Mouse (Mus musculus): ENCODE measurements around the gene Gpr155.
A peak's percentile ranks its signal among the peaks of the same experiment; 100 is the strongest.

Gpr155 gene

DNA sequence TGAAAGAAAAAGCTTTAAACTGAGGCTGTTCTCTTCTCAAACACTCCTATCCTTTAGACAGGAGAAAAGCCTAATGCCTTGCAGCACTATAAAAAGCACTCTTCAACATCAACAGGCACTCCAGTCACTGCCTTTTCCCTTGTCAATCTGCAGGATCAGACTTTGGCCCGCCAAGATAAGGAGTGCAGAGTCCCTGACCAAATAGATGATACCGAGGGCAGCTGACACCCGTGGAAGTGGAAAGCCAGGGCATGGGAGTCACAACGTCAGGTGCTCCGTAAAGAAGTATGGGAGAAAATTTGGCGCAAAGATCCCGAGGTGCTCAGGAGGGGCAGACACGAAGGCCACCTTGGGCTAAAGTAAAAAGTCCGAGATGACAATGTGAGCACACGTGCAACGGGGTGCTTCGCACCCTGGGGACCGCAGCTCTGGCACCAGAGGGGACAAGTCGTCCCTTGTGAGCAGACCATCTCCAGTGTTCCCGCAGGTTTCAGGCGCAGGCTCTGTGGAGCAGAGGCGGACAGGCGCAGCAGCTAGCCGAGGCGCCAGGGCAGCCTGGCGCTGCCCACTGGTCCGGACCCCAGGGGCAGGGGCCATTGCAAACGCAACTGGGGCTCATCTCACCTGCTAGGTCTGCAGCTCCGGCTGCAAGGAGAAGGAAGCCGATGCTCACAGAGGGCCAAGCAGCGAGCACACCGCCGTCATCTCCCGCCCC lies 574 bp downstream of the Gpr155 start:
- DNase-seq (ENCODE audit: low read depth): peak; percentile 27

- DNase-seq (ENCODE audit: low read depth): no peak
These were observed 1.2 kb downstream of the Gpr155 start for GRCm38 (mm10) chr2:73385172-73385571.

GRCm38 (mm10) chr2:73380298-73380975 lies 5.9 kb downstream of the Gpr155 start:
- DNase-seq (ENCODE audit: low read depth): no peak

- DNase-seq (ENCODE audit: low read depth): no peak
These were observed 6.7 kb downstream of the Gpr155 start for GRCm38 (mm10) chr2:73379656-73380055.

DNA sequence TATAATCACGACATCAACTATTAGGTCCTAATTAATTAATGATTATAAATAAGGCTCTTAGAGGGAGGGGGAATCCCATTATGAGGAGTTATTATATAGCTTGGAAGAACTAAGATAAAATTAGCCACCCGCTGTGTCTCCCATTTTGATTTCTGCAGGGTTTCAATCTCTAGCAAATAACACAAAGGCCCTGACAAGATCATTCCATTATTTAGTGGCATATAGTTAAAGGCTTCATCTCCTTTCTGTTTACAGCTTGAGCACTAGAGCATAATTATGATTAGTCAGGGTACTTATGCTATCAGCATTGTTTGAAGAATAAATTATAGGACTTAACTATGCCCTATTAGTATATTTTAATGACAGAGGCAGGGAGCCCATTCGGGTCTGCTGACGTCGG lies 8.0 kb downstream of the Gpr155 start:
- no peak for DNase-seq (ENCODE audit: low read depth)

GRCm38 (mm10) chr2:73371530-73372335 lies 14.6 kb downstream of the Gpr155 start:
- no peak for DNase-seq (ENCODE audit: low read depth)

GRCm38 (mm10) chr2:73363448-73363847 lies 22.9 kb downstream of the Gpr155 start:
- no peak for DNase-seq (ENCODE audit: low read depth)

DNA sequence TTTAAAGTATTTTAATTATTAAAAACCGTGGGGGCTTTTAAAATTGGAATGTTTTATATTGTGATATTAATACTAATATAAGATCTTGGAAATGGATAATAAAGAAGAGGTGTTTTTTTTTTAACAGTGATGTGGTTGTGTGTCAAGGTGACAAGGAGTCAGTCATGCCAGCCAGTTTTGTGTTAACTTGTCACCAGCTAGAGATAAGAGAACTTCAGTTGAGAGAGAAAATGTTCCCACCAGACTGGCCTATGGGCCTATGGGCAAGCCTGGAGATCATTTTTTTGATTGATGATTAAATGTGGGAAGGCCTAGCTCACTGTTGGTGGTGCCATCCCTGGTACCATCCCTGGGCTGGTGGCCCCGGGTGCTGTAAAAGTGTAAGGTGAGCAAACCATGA lies 25.8 kb downstream of the Gpr155 start:
- DNase-seq (ENCODE audit: low read depth): no peak

DNA sequence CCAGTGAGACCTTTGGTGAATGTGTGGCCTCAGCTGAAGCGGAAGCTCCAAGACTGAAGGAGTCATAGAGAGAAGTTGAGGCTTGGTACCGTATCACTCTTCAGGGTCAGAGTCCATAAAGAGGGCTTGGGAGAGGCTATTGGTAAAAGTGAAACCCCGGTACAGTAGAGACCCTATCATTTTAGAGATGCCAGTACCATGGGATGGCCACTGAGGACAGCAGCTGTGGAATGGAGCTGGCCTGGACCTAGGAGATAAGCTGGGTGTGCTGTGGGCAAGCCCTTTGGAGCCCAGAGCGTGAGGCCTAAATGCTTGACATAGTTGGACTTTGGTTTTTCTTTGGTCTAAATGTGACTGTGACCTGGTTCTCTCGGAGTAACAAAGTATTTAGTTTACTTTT lies 26.4 kb downstream of the Gpr155 start:
- DNase-seq (ENCODE audit: low read depth): peak; percentile 48

- no peak for DNase-seq (ENCODE audit: low read depth)
These were observed 29.4 kb downstream of the Gpr155 start for GRCm38 (mm10) chr2:73357004-73357403.

DNA sequence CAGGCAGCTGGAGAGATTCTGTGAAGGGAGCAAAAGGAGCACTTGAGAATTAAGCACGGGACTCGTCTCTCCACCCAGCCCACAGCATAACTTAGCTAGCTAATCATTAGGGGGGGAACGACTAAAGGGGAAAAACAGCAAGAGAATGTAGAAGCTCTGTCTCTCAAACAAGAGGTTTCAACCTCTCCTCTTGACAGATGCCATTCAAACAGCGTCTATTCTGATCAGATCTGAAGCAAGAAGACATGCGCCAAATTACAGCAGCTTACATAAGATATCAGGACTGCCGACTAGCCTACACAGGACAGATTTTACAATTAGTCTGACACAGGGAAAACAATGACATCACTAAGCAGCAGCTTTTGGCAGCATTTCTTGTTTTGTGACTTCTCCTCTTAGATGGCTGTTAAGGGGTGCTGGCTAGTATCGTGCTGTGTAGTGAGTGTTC lies 34.4 kb downstream of the Gpr155 start:
- no peak for DNase-seq (ENCODE audit: low read depth)

DNA sequence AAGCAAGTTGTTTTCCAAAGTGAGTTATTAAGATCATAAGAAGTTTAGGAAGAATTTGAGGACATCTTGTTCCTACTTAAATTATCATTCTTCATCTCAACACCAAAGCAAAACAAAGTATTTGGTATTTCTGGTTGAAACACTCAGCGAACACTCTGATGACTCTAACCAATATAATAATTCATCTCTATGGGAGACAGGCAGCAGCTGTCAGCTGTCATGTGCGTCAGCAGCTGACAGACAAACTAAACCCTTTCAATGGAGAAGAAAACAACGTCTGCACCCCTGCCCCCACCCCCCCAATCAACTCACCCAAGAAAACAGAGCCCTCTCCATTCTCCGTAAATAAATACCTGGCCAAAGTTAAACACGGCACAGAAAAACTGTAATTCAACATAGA lies 34.9 kb downstream of the Gpr155 start:
- DNase-seq (ENCODE audit: low read depth): no peak

- no peak for DNase-seq (ENCODE audit: low read depth)
These were observed 38.2 kb downstream of the Gpr155 start for GRCm38 (mm10) chr2:73348221-73348620.

GRCm38 (mm10) chr2:73347766-73348165 lies 38.6 kb downstream of the Gpr155 start:
- DNase-seq (ENCODE audit: low read depth): no peak

DNA sequence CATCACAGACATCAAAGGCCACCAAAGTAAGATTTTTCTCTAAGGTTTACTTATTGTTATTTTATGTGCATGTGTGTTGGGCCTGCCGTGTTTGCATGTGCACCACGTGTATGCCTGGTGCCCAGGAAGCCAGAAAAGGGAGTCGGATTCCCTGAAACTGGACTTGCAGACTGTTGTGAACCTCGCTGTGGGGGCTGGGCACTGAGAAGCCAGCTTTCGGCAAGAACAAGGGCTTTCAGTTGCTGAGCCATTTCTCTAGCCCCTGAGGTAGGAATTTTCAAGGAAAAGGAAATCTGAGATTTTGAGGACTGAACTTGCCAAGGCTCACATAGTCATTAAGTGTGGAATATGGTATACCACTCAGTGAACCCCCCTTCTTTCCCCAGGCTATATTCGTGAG lies 39.2 kb downstream of the Gpr155 start:
- DNase-seq (ENCODE audit: low read depth): no peak

DNA sequence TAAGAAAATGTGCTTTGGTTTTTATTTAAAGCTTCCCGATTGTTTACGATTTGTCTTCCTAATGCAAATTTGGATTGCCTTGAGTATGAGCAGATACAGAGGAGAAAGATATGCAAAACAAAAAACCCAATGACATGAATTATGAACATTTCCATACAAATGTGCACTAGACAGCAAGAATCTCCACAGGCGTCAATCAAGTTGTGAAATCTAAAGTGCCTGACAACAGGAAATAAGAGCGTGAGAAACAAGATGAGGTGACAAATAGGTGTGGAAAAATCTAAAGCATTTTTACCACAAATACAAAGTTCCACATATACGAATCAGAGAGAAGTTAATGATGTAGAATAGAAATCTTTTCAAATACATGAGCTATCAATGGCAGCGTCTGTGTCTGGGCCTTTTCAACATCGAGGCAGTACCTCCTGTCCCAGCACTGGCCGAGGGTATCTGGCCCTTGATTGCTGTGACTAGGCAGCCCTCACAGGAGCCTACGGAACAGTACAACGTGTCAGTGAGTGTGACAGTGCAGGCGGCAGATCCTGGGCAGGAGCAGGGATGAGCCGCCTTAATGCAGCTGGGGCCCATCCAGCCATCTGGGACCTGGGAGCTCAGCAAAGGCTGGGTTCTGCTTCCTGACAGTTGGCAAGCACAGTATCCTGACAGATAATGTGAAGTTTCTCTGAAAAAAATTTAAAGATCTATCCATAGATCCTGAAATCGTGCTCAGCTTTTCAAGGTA lies 39.9 kb downstream of the Gpr155 start:
- no peak for DNase-seq (ENCODE audit: low read depth)

- no peak for DNase-seq (ENCODE audit: low read depth)
These were observed 41.2 kb downstream of the Gpr155 start for GRCm38 (mm10) chr2:73345204-73345603.

GRCm38 (mm10) chr2:73343701-73344100 lies 42.7 kb downstream of the Gpr155 start:
- no peak for DNase-seq (ENCODE audit: low read depth)

DNA sequence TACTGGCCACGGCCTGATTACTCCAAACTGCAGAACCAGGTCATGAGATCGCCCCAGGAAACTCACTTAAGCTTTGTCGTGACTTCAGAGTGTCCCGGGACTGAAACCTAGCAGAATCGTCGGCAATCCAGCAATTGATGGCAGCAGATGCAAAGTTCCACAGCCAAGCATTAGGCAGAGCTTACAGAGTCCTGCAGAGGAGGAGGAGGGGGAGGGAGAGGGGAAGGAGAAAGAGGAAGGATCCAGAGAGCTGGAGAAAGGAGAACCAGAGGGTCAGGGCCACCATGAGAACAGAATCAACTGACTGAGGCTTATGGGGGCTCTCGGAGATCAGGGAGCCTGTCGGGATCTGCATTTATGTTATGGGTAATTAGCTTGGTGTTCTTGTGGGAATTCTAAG lies 48.0 kb downstream of the Gpr155 start:
- DNase-seq (ENCODE audit: low read depth): no peak

DNA sequence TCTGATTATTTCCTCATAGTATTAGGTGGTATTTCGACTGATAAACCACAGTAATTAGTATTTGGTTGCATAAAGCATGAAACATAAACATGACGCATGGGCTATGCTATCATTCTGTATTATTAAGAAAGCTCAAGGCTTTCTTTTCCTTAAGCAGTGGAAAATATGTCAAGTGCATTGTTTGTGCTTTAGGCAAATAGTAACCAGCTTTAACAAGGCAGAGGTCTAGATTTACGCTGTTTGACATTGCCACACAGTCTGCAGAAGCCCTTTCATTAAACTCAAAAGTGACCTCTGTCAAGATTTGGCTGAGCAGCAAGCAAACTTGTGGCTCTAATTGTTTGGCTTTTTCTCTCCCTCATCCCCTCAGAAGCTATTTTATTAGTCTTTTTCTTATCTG lies 50.4 kb downstream of the Gpr155 start:
- DNase-seq (ENCODE audit: low read depth): no peak

DNA sequence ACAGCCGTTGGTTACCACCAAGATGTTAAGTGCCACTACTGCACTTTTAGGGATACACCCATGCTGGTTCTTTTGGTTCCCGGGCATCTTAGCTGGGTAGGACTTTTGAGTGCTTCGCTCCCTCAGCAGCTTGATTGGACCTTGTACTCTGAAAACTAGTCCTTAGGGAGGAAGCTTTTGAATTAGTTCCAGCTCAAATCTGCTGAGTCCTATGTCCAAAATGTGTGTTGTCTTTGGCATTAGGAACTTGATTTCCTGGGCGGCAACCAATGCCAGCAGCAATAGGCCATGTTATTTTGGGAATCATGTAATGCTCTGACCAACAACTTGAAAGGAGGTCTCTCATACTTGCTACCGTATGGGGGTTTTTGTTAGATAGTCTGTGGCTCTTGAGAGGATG lies 60.5 kb downstream of the Gpr155 start:
- DNase-seq (ENCODE audit: low read depth): no peak

DNA sequence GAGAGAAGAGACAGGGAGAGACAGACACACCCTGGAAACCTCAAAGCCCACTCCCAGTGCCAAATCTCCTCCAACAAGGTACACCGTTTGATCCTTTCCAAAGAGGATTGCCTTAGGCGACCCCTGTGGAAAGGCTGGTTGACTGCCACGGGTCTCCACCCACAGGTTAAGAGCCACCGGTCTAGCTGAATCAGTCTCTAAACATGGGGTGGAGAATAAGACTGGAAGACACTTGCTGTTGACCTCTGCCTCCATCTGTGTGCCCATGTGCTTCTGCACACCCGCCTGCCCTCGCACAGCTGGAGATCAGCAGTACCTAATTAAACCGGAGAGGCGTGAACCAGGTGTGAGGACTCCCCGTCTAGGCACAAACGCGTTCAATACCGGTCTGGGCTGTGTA lies 63.4 kb downstream of the Gpr155 start:
- no peak for DNase-seq (ENCODE audit: low read depth)
